Mouse (Mus musculus) midbrain, postnatal 0 days (tissue): ENCODE measurements around the gene Tal1. TPM values are rescaled to one million over a fixed set of nuclear protein-coding genes. Genes with fewer than 3 reads are reported as not detected.

Source experiments
- ATAC-seq: fragments of 200-750 bp; cut with Nextera tagmentation; 2 replicates; pipeline ENCODE4 v1.8.0; 2017; ENCODE audit warnings: moderate number of reproducible peaks, mild to moderate bottlenecking, moderate TSS enrichment, moderate library complexity; ENCODE audit not compliant: low FRiP score
- DNase-seq: peaks from one replicate; pipeline ENCODE4 v3.0.0-alpha.2; 2015; ENCODE audit warnings: low spot score
- H3K27ac ChIP-seq: fragments of 300-500 bp; sonication (generic); 2 replicates; pipeline ENCODE4 v1.5.1; 2014; ENCODE audit warnings: low read depth, mild to moderate bottlenecking, low read length, mixed read lengths
- H3K27me3 ChIP-seq: fragments of 300-500 bp; sonication (generic); 2 replicates; pipeline ENCODE4 v1.6.1; 2014; ENCODE audit warnings: low read length, control low read depth, mixed read lengths; ENCODE audit not compliant: insufficient read depth
- H3K36me3 ChIP-seq: fragments of 300-500 bp; sonication (generic); 2 replicates; pipeline ENCODE4 v1.6.1; 2014; ENCODE audit warnings: low read length, control low read depth, mixed read lengths; ENCODE audit not compliant: insufficient read depth
- H3K4me1 ChIP-seq: fragments of 300-500 bp; sonication (generic); 2 replicates; pipeline ENCODE4 v1.6.1; 2014; ENCODE audit warnings: mild to moderate bottlenecking, control low read depth, antibody characterized with exemption, low read length, mixed read lengths; ENCODE audit not compliant: insufficient read depth
- H3K4me2 ChIP-seq: fragments of 300-500 bp; sonication (generic); 2 replicates; pipeline ENCODE4 v1.6.1; 2014; ENCODE audit warnings: low read depth, mild to moderate bottlenecking, low read length, mixed read lengths; ENCODE audit not compliant: poor library complexity, severe bottlenecking
- H3K4me3 ChIP-seq: fragments of 300-500 bp; sonication (generic); 2 replicates; pipeline ENCODE4 v1.5.1; 2014; ENCODE audit warnings: low read depth, mild to moderate bottlenecking, low read length, moderate library complexity
- H3K9ac ChIP-seq: fragments of 300-500 bp; sonication (generic); replicated peaks from 2 replicates; pipeline ENCODE4 v1.6.1; 2014; ENCODE audit warnings: mild to moderate bottlenecking, low read length, moderate library complexity, mixed read lengths; ENCODE audit not compliant: poor library complexity, severe bottlenecking
- H3K9me3 ChIP-seq: fragments of 300-500 bp; sonication (generic); 2 replicates; pipeline ENCODE4 v1.6.1; 2016; ENCODE audit warnings: low read length, control low read depth
- CTCF ChIP-seq: IDR thresholded peaks from 2 replicates; pipeline ENCODE4 v1.5.1; 2016; ENCODE audit warnings: antibody characterized with exemption, mild to moderate bottlenecking
- WGBS: fragments of 180-500 bp; shearing (Covaris S2); extraction: QIAGEN DNeasy Blood & Tissue Kit; methylation state at CpG from one replicate; pipeline ENCODE4 v1.1.7; 2014; 5-methylcytosine and 5-hydroxymethylcytosine counted together
- polyA plus RNA-seq: library from polyadenylated mRNA; unstranded; fragments of >200 nt; fragmentation: Nextera tagmentation; extraction: Ambion mirVana; gene quantifications from 2 replicates; pipeline ENCODE4 v1.2.1, GENCODE M21; 2015
- total RNA-seq: library from RNA; depleted of rRNA; stranded (reverse); fragments of >200 nt; gene quantifications from 2 replicates; pipeline ENCODE4 v1.2.3, GENCODE M21; 2014

Gene Tal1
- total and polyA plus RNA-seq, 2 experiments from 2014 or later, result 6.6 to 64.8 TPM

- 56% methylated on average over 3 of the region's 3 CpGs for WGBS
- H3K9me3 ChIP-seq, result no peaks in the 10 kb centered on the region
- no peaks in the 10 kb centered on the region for H3K27me3 ChIP-seq
- no peak overlapping the region for H3K27ac ChIP-seq
- no peaks in the 10 kb centered on the region for H3K36me3 ChIP-seq
- no peak for TF ChIP-seq CTCF
- peaks cover 4% of the 10 kb centered on the region; the same call in 1 of the 2 replicates for H3K4me1 ChIP-seq
- ATAC-seq (no peak), DNase-seq (no peak)
- no peak overlapping the region for H3K9ac ChIP-seq
- H3K4me3 ChIP-seq, result no peak overlapping the region
- no peak overlapping the region for H3K4me2 ChIP-seq
Measured at GRCm38 (mm10) chr4:115075204-115075915, 19.1 kb downstream of the Tal1 start.

DNA sequence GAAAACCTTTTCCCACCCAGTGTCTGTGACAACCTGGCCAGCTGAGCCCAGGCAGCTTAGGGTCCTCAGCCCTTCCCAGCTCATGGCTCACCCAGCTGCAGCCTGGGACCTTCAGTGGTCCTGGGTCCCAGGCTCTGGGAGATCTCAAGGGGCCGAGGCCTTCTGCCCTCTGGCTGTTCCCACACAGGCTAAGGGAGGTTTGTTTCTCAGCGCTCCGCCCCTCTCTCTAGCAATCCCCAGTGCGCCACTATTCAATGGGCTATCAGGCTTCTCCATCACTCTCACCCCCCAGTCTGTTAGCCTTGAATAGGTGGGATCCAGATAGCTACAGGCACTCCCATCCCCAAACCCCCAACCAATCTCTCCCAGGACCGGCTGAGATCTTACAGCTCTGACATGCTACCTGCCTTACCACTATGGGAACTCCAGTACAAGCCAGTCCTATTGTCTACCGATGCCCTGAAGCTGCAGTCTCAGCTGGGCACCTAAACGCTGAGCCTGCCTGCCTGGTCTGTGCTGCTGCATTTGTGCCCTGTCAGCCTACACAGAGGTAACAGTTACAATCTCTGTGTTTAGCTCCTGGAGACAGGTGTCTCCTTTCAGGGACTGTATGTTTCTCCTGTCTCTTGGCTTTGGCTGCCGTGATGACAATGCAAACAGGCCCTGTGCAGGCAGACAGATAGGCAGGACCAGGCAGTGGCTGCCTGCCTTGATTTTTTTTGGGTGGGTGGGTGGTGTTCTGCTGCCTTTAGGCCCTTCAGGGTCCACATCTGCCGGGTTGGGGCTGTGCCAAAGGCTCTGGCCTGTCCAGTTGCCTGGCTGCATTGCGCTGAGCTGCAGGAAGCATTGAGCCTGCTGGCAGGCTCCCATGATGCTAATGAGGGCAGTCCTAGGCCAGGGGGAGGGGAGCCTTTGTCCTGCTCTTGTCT, 22.9 kb downstream of the Tal1 start:
- Histone ChIP-seq H3K36me3 (no peaks in the 10 kb centered on the region), H3K27ac (no peak overlapping the region), H3K4me3 (no peak overlapping the region), H3K9ac (no peak overlapping the region), H3K4me1 (peaks cover 4% of the 10 kb centered on the region; the same call in 1 of the 2 replicates), H3K27me3 (no peaks in the 10 kb centered on the region), H3K4me2 (no peak overlapping the region), H3K9me3 (no peaks in the 10 kb centered on the region)
- WGBS, result 16% methylated on average over 10 of the region's 10 CpGs
- no peak for TF ChIP-seq CTCF
- DNase-seq, result peak; percentile 82
- ATAC-seq, result peak; percentile 79

GRCm38 (mm10) chr4:115079821-115080349, 23.7 kb downstream of the Tal1 start:
- ATAC-seq, result peak; percentile 58; the same call in 1 of the 2 replicates
- no peaks in the 10 kb centered on the region for H3K36me3 ChIP-seq

DNA sequence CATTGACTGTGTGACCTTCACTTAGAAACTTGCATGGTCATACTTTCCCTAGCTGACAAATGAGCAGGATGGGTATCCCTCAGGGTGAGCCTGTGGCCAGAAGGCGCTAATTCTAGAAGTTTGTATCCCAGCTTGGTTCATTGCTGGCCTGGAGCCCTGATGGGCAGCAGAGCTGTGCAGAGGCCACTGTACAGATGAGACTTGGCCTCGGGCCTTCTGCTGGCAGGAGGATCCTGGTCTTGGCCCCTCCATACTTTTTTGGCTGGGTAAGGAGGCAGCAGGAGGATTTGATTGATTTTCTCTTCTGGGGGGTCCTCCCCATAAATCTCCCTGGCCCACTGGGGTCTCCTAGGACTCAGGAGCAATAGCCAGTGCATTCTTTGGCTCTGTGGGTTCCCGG, 26.8 kb downstream of the Tal1 start:
- Histone ChIP-seq H3K4me3 (no peak overlapping the region), H3K4me1 (peaks cover 4% of the 10 kb centered on the region; the same call in 1 of the 2 replicates), H3K27me3 (no peaks in the 10 kb centered on the region), H3K9ac (no peak overlapping the region), H3K9me3 (no peaks in the 10 kb centered on the region), H3K36me3 (no peaks in the 10 kb centered on the region), H3K27ac (no peak overlapping the region), H3K4me2 (no peak overlapping the region)
- WGBS, result 78% methylated on average over 3 of the region's 3 CpGs
- ATAC-seq (no peak), DNase-seq (peak; percentile 38)
- no peak for TF ChIP-seq CTCF

More at GRCm38 (mm10) chr4:115079821-115080349, 23.7 kb downstream of the Tal1 start:
- Histone ChIP-seq H3K9ac (no peak overlapping the region), H3K4me2 (no peak overlapping the region), H3K27me3 (no peaks in the 10 kb centered on the region), H3K27ac (no peak overlapping the region), H3K4me3 (no peak overlapping the region), H3K4me1 (peaks cover 4% of the 10 kb centered on the region; the same call in 1 of the 2 replicates), H3K9me3 (no peaks in the 10 kb centered on the region)
- WGBS, result 19% methylated on average over 5 of the region's 5 CpGs
- no peak for TF ChIP-seq CTCF
- DNase-seq, result no peak

- Histone ChIP-seq H3K9me3 (no peaks in the 10 kb centered on the region), H3K9ac (no peak overlapping the region), H3K36me3 (no peaks in the 10 kb centered on the region), H3K27ac (no peak overlapping the region), H3K4me3 (no peak overlapping the region), H3K4me1 (no peaks in the 10 kb centered on the region), H3K4me2 (no peak overlapping the region), H3K27me3 (no peaks in the 10 kb centered on the region; the same call in 1 of the 2 replicates)
- peak; percentile 96 for TF ChIP-seq CTCF
- peak; percentile 60 for DNase-seq
- 20% methylated on average over 6 of the region's 6 CpGs for whole genome bisulfite sequencing
- peak; percentile 36; the same call in 1 of the 2 replicates for ATAC-seq
Measured at GRCm38 (mm10) chr4:115085522-115086095, 29.4 kb downstream of the Tal1 start.
